Mouse (Mus musculus) ES-E14 (cell line): Measurements from ENCODE around the gene Diaph2. TPM values are rescaled to one million over a fixed set of nuclear protein-coding genes. Genes with fewer than 3 reads are reported as not detected.

Experiments used
- DNase-seq: peaks from one replicate; pipeline ENCODE4 v3.0.0-alpha.2; 2013; ENCODE audit warnings: low read depth, low spot score
- H3K27ac ChIP-seq: 2 replicates; pipeline ENCODE4 v1.5.1; 2012; ENCODE audit warnings: low read depth, mild to moderate bottlenecking, low read length, moderate library complexity, mixed read lengths; ENCODE audit not compliant: poor library complexity, insufficient read depth, severe bottlenecking
- H3K36me3 ChIP-seq: 2 replicates; pipeline ENCODE4 v1.6.1; 2012; ENCODE audit warnings: mild to moderate bottlenecking, low read length, moderate library complexity, mixed read lengths; ENCODE audit not compliant: control insufficient read depth, poor library complexity, insufficient read depth, severe bottlenecking
- H3K4me1 ChIP-seq, 2 experiments: fragments of 150-350 bp in 1 of 2; sonication (generic) in 1 of 2; 2 replicates each; pipeline ENCODE4 v1.6.1; 2012; ENCODE audit warnings: low read length in 2 of 2, mild to moderate bottlenecking in 1 of 2, mixed read lengths in 1 of 2; ENCODE audit not compliant: control insufficient read depth in 2 of 2, insufficient read depth in 2 of 2, poor library complexity in 1 of 2
- H3K4me3 ChIP-seq, 2 experiments: fragments of 150-350 bp in 1 of 2; sonication (generic) in 1 of 2; 2 replicates each; pipeline ENCODE4 v1.5.1; 2012; ENCODE audit warnings: low read length in 2 of 2, low read depth in 1 of 2, mild to moderate bottlenecking in 1 of 2, mixed read lengths in 1 of 2; ENCODE audit not compliant: insufficient read depth in 1 of 2, poor library complexity in 1 of 2, severe bottlenecking in 1 of 2
- H3K9ac ChIP-seq: 2 replicates; pipeline ENCODE4 v1.6.1; 2012; ENCODE audit warnings: low read depth, mild to moderate bottlenecking, low read length, mixed read lengths; ENCODE audit not compliant: poor library complexity, insufficient read depth, severe bottlenecking
- H3K9me3 ChIP-seq: fragments of 150-350 bp; sonication (generic); 2 replicates; pipeline ENCODE4 v1.6.1; 2012; ENCODE audit warnings: low read depth, mild to moderate bottlenecking, low read length; ENCODE audit not compliant: control insufficient read depth, insufficient read depth
- CHD2 ChIP-seq: IDR thresholded peaks from 2 replicates; pipeline ENCODE4 v1.6.1; 2014; ENCODE audit warnings: mild to moderate bottlenecking, low read depth, low read length, inconsistent platforms
- HCFC1 ChIP-seq: IDR thresholded peaks from 2 replicates; pipeline ENCODE4 v1.6.1; 2012; ENCODE audit warnings: low read length, inconsistent platforms, borderline replicate concordance; ENCODE audit not compliant: insufficient read depth
- MAFK ChIP-seq: IDR thresholded peaks from 2 replicates; pipeline ENCODE4 v1.6.1; 2014; ENCODE audit warnings: mild to moderate bottlenecking, low read depth, low read length, inconsistent platforms; ENCODE audit not compliant: insufficient read depth
- ZC3H11A ChIP-seq: IDR thresholded peaks from 2 replicates; pipeline ENCODE4 v1.6.1; 2012; ENCODE audit warnings: low read depth, mild to moderate bottlenecking, inconsistent platforms, low read length, borderline replicate concordance
- ZNF384 ChIP-seq: IDR thresholded peaks from 2 replicates; pipeline ENCODE4 v1.6.1; 2012; ENCODE audit warnings: low read depth, low read length, inconsistent platforms
- in situ Hi-C, 2 experiments: fragments of 600-800 bp; cut with MboI; formaldehyde crosslinking; loops; one replicate each; pipeline ENCODE4 v1.15.1; 2025; ENCODE audit warnings: low sequenced_read_pairs in 2 of 2, inconsistent platforms in 1 of 2; ENCODE audit not compliant: unreplicated experiment in 2 of 2
- total RNA-seq: library from RNA; depleted of rRNA; stranded (reverse); fragments of 300-350 nt; gene quantifications from 2 replicates; pipeline ENCODE4 v1.2.3, GENCODE M21; 2012

The Diaph2 gene
- total RNA-seq, 1 experiment, result 5.8 TPM

DNA sequence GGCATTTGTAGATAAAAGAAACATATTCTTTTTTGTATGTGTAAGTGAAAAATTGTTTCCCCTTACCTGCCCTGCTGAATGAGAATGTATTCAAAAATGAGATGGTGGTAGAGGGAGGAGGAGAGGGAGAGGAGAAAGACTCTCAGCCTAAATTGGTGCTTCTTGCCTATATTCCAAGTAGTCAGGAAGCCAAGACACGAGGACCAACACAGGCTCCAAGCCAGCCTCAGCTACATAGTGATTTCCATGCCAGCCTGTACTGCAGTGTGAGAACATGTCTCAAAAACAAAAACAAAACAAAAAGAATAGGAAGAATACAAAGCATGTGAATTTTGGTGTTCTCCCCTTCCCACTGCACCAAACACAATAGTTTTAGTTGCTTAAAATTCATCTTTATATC lies 497.1 kb downstream of the Diaph2 start:
- Histone ChIP-seq H3K36me3 (no peaks in the 10 kb centered on the region), H3K9ac (no peak overlapping the region), H3K4me3 (no peak overlapping the region), H3K9me3 (no peaks in the 10 kb centered on the region), H3K27ac (no peak overlapping the region), H3K4me1 (no peaks in the 10 kb centered on the region)
- in situ Hi-C loops, result no loop called here
- DNase-seq, result no peak
- no peak for TF ChIP-seq ZNF384

DNA sequence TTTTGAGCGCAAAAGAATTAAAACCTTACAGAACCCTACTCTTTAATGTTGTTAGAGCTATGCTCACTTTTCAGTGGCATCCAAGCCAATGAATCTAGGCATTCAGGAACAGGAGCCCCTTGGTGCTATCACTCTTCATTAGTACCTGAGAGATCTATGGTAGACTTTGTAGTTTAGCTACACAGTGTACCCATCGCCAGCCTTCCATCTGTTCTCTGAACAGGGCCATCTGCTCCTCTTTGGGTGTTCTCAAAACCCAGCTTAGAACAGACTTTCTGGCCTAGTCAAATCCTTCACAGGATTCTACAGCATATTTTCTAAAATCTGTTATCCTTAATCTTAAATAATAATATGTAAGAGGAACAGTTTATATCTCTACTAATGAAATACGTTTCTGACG lies 504.1 kb downstream of the Diaph2 start:
- in situ Hi-C loops, result no loop called here

DNA sequence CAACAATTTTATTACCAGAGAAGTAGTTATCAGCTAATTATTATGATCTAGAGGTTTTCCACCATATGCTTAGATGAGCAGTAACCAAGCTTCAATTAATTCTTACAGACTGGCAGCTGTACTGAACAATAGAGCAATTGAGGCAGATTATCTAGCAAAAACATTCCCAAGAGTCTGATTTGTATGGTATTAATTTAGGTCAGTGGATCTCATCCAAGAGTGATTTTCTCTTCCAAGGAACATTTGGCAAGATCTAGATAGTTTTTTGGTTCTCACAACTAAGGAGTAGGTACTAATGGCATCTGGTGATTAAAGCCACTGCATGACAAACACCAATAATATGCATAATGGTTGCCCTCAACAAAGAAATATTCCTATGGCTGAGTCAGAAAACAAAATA lies 516.2 kb downstream of the Diaph2 start:
- no peak overlapping the region for H3K9ac ChIP-seq
- H3K9me3 ChIP-seq, result no peaks in the 10 kb centered on the region
- no peaks in the 10 kb centered on the region for H3K36me3 ChIP-seq
- no peak for DNase-seq
- H3K27ac ChIP-seq, result no peak overlapping the region
- in situ Hi-C loops, result no loop called here
- H3K4me3 ChIP-seq, result no peak overlapping the region
- TF ChIP-seq HCFC1 (no peak), MAFK (no peak)
- H3K4me1 ChIP-seq, result no peaks in the 10 kb centered on the region

More for the DNA sequence above, 504.1 kb downstream of the Diaph2 start:
- H3K27ac ChIP-seq, result no peak overlapping the region
- TF ChIP-seq CHD2, result no peak
- no peak for TF ChIP-seq ZC3H11A
- no peak for TF ChIP-seq ZNF384
- TF ChIP-seq MAFK, result no peak
- TF ChIP-seq HCFC1, result no peak
- no peak overlapping the region for H3K9ac ChIP-seq
- H3K36me3 ChIP-seq, result no peaks in the 10 kb centered on the region
- no peaks in the 10 kb centered on the region for H3K9me3 ChIP-seq
- DNase-seq, result no peak
- H3K4me3 ChIP-seq, result no peak overlapping the region
- no peaks in the 10 kb centered on the region for H3K4me1 ChIP-seq

DNA sequence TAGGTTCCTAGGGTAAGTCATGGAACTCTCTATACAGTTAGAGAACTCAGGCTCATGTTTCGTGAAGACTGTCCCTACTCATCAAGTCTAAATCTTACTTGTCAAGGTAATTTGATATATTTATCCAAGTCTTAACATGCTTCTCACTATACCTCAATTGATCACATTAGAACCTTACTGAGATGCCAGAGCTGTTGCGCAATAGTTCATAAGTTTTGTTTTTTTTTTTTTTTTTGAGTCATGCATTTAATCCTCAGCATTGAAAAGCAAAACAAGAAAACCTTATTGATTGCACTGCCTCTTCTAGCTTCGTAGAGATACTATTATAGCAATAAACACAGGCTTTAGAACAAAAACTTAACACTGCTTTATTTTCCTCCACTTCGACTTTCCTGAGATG lies 529.6 kb downstream of the Diaph2 start:
- no peak for DNase-seq
- in situ Hi-C loops, result no loop called here

DNA sequence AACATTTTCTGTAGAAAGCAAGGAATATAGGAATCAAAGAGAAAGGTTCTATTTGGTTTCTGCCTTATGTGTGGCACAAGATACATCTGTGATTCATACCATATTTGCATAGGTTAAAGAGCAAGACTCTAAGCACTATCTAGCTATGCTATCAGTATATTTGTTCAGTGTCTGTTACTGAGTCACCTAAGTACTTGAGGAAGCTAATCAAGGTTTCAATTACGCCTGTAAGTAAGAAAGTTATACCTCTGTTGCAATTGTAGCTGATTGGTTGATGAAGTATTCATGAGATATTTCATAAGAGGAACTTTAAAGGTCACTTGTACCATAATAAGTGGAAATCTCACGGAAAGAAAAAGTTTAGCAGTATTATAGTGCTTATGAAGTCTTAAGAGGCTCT lies 531.9 kb downstream of the Diaph2 start:
- Histone ChIP-seq H3K9me3 (no peaks in the 10 kb centered on the region), H3K4me1 (no peaks in the 10 kb centered on the region), H3K9ac (no peak overlapping the region), H3K4me3 (no peak overlapping the region), H3K27ac (no peak overlapping the region), H3K36me3 (no peaks in the 10 kb centered on the region)
- DNase-seq, result no peak
- TF ChIP-seq CHD2 (no peak), MAFK (no peak)
- in situ Hi-C loops, result no loop called here

More for the DNA sequence above, 529.6 kb downstream of the Diaph2 start:
- Histone ChIP-seq H3K9me3 (no peaks in the 10 kb centered on the region), H3K4me1 (no peaks in the 10 kb centered on the region), H3K27ac (no peak overlapping the region), H3K36me3 (no peaks in the 10 kb centered on the region), H3K4me3 (no peak overlapping the region), H3K9ac (no peak overlapping the region)
- no peak for TF ChIP-seq CHD2
- TF ChIP-seq HCFC1, result no peak
